Mouse (Mus musculus): ENCODE measurements around the gene Gucd1. TPM values are rescaled to one million over a fixed set of nuclear protein-coding genes. Genes with fewer than 3 reads are reported as not detected.

Gene Gucd1
- total and polyA plus RNA-seq, 2 experiments: 115 to 166 TPM

DNA sequence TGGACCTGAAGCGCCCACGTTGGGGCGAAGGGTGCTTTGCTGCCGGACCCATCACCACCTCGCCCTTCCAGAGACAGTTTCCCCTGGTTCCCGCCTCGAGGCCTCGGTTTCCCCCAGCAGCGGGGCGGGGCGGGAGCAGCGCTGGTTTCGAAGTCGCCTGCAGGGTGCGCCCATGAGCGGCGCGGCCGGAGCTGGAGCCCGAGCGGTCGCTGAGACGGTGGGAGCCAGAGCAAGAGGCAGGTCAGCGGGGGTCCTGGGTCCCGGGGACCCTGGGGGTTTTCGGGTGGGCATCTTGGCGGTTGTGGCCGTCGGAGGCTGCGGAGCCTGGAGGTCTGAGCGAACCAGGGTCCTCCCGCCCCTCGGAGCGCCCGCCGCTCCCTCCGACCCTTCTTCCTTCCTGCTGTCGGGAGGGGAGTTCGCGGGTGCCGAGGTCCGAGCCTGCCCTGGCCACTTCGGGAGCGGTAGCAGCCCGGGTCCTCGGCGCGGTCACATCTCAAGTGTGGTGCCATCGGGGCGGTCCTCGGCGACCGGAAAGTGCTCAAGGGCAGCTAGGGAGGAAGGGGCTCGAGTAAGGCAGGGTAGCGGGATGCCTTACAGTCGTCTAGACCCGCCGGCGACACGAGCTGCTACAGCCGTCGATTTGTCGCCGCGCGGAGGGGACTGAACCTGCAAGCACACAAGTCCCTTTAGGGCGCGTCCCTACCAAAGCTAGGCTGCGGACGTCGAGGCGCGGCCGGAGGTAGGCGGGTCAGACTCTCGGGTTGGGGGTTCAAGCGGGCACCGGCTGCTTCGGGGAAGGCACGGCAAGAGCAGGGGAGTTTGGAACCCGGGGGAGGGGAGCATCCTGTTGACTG lies 200.6 kb downstream of the Gucd1 start:
- peaks cover 5% of the 10 kb centered on the region for H3K27me3 ChIP-seq (ENCODE audit: control insufficient read depth, insufficient read depth, low read length)
- TF ChIP-seq POLR2A (IDR thresholded peaks at IDR 0.05; ENCODE audit: extremely low read depth, insufficient read depth, low read length) (no peak), CTCF (IDR thresholded peaks at IDR 0.05; ENCODE audit: low read depth, low read length) (peak; percentile 72)
- no peaks in the 10 kb centered on the region for H3K36me3 ChIP-seq (ENCODE audit: control insufficient read depth, insufficient read depth, low read length)
- no peaks in the 10 kb centered on the region for H3K4me1 ChIP-seq (ENCODE audit: control insufficient read depth, insufficient read depth, low read length)
- no peak for DNase-seq (ENCODE audit: extremely low read depth, low read depth, low spot score)
- H3K27ac ChIP-seq (replicated peaks; ENCODE audit: insufficient read depth, low read depth, low read length): peak overlapping the region; percentile 33
- H3K9ac ChIP-seq (ENCODE audit: low read depth, low read length): peak overlapping the region; percentile 71
- WGBS: under 1% methylated on average over 79 of the region's 81 CpGs
- H3K79me2 ChIP-seq (ENCODE audit: control insufficient read depth, insufficient read depth, low read length): no peaks in the 10 kb centered on the region; the same call in 1 of the 2 replicates
- peak overlapping the region; percentile 67 for H3K4me3 ChIP-seq (ENCODE audit: insufficient read depth, low read depth, low read length)

DNA sequence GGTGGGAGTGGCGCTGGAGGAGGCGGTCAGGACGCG lies 201.1 kb downstream of the Gucd1 start, which contains the start of gene Adora2a:
Gene Adora2a, plus strand, starts transcription at position 6 of the 36 bp plus-strand sequence.
- peak within 1 kb of the TSS; percentile 33 for H3K27ac ChIP-seq (replicated peaks; ENCODE audit: insufficient read depth, low read depth, low read length)
- no peaks in the 10 kb centered on the region for H3K4me1 ChIP-seq (ENCODE audit: control insufficient read depth, insufficient read depth, low read length)

DNA sequence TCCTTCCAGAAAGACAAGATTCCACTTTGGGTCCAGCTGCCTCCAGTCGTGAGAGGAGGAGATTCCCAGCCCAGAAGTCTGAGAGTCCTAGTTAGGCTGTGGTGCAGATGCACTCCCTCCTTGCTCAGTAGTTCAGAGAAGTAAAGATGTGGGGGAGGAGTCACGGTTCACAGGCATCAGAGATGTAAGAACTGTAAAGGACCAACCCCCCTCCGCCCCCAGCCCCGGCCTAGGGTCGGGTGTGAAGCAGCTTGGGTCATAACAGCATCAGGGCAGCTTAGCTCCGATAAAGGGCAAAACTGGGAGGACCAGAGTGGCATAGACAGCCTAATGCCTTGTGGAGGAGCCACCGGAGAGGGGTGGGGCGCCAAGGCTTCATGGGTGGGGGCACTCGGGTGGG lies 201.3 kb downstream of the Gucd1 start:
- Histone ChIP-seq H3K4me1 (ENCODE audit: control insufficient read depth, insufficient read depth, low read length) (no peaks in the 10 kb centered on the region), H3K36me3 (ENCODE audit: control insufficient read depth, insufficient read depth, low read length) (no peaks in the 10 kb centered on the region), H3K79me2 (ENCODE audit: control insufficient read depth, insufficient read depth, low read length) (no peaks in the 10 kb centered on the region; the same call in 1 of the 2 replicates), H3K9ac (ENCODE audit: low read depth, low read length) (peak overlapping the region; percentile 24; the same call in 1 of the 2 replicates), H3K27ac (replicated peaks; ENCODE audit: insufficient read depth, low read depth, low read length) (no peak overlapping the region), H3K4me3 (ENCODE audit: insufficient read depth, low read depth, low read length) (peak overlapping the region; percentile 67; the same call in 1 of the 2 replicates), H3K27me3 (ENCODE audit: control insufficient read depth, insufficient read depth, low read length) (peaks cover 5% of the 10 kb centered on the region)
- DNase-seq (ENCODE audit: extremely low read depth, low read depth, low spot score): no peak
- TF ChIP-seq POLR2A (IDR thresholded peaks at IDR 0.05; ENCODE audit: extremely low read depth, insufficient read depth, low read length): no peak
- no peak for TF ChIP-seq CTCF (IDR thresholded peaks at IDR 0.05; ENCODE audit: low read depth, low read length)
- whole genome bisulfite sequencing: 17% methylated on average over 8 of the region's 9 CpGs

More for the DNA sequence above, 201.1 kb downstream of the Gucd1 start, which contains the start of gene Adora2a:
- H3K27me3 ChIP-seq (ENCODE audit: control insufficient read depth, insufficient read depth, low read length): peaks cover 5% of the 10 kb centered on the region
- no peaks in the 10 kb centered on the region; the same call in 1 of the 2 replicates for H3K79me2 ChIP-seq (ENCODE audit: control insufficient read depth, insufficient read depth, low read length)
- no peak for DNase-seq (ENCODE audit: extremely low read depth, low read depth, low spot score)
- peak within 1 kb of the TSS; percentile 67 for H3K4me3 ChIP-seq (ENCODE audit: insufficient read depth, low read depth, low read length)
- H3K36me3 ChIP-seq (ENCODE audit: control insufficient read depth, insufficient read depth, low read length): no peaks in the 10 kb centered on the region
- 7% methylated on average over 4 of the region's 4 CpGs for WGBS
- peak within 1 kb of the TSS; percentile 71 for H3K9ac ChIP-seq (ENCODE audit: low read depth, low read length)
- TF ChIP-seq CTCF (IDR thresholded peaks at IDR 0.05; ENCODE audit: low read depth, low read length) (no peak), POLR2A (IDR thresholded peaks at IDR 0.05; ENCODE audit: extremely low read depth, insufficient read depth, low read length) (no peak)

DNA sequence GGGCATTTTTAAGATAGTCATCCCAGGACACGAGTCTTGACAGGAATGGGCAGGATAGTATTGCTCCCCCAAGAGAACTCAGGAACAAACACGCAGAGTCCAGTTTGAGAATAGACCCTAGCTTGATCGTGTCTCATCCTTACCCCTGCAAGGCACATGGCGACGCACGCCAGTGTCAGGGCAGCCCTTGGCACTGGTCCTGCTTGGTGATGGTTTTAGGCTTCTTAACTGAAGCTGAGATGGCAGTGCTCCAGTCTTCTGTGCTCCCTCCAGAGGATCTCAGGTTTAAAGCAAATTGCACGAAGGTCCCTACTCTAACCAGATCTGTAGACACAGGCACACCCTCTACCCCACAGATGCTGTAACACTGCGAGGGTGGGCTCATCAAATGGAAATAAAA lies 202.0 kb downstream of the Gucd1 start:
- H3K4me3 ChIP-seq (ENCODE audit: insufficient read depth, low read depth, low read length): no peak overlapping the region
- WGBS: 78% methylated on average over 8 of the region's 8 CpGs
- no peak for DNase-seq (ENCODE audit: extremely low read depth, low read depth, low spot score)
- H3K36me3 ChIP-seq (ENCODE audit: control insufficient read depth, insufficient read depth, low read length): no peaks in the 10 kb centered on the region; the same call in 1 of the 2 replicates
- H3K4me1 ChIP-seq (ENCODE audit: control insufficient read depth, insufficient read depth, low read length): no peaks in the 10 kb centered on the region
- H3K79me2 ChIP-seq (ENCODE audit: control insufficient read depth, insufficient read depth, low read length): no peaks in the 10 kb centered on the region; the same call in 1 of the 2 replicates
- no peak overlapping the region for H3K27ac ChIP-seq (replicated peaks; ENCODE audit: insufficient read depth, low read depth, low read length)
- no peak overlapping the region for H3K9ac ChIP-seq (ENCODE audit: low read depth, low read length)
- H3K27me3 ChIP-seq (ENCODE audit: control insufficient read depth, insufficient read depth, low read length): peaks cover 5% of the 10 kb centered on the region
- no peak for TF ChIP-seq CTCF (IDR thresholded peaks at IDR 0.05; ENCODE audit: low read depth, low read length)
- no peak for TF ChIP-seq POLR2A (IDR thresholded peaks at IDR 0.05; ENCODE audit: extremely low read depth, insufficient read depth, low read length)

DNA sequence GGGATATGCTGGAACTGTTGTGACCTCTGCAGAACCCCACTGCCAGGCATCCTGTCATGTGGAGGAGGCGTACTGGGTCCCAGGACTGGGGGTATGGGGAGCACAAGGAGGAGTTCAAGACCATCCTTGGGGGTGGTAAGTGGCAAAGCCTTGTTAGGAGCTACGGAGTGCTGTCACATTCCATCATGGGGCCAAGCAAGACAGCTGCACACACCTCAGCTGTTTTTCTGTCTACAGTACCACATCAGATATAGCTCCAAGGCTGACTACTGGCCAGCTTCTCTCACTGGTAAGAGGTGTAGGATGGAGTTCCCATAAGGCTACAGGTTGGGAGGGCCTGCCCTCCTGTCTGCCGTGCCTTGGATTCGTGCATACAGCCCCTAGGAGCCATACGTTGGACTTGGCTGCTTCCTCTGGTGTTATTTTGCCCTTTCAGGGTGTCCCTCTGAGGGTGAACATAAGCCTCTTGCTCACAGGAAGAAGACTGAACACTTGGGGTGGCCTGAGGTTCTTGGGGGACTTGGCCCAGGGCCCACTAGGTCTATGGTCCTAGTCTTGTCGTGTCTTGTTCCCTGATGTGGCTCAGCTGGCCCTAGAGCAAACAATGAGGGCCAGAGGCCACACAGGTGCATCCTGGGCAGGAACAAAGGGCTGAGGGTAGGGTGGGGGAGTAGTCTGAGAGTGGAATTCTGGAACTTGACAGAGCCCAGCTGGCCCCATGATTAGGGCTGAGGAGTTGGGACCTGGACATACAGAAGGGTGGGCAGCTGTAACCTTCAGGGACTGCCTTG lies 203.4 kb downstream of the Gucd1 start:
- H3K27me3 ChIP-seq (ENCODE audit: control insufficient read depth, insufficient read depth, low read length): peaks cover 5% of the 10 kb centered on the region; the same call in 1 of the 2 replicates
- no peak overlapping the region for H3K9ac ChIP-seq (ENCODE audit: low read depth, low read length)
- no peak for DNase-seq (ENCODE audit: extremely low read depth, low read depth, low spot score)
- TF ChIP-seq CTCF (IDR thresholded peaks at IDR 0.05; ENCODE audit: low read depth, low read length) (no peak), POLR2A (IDR thresholded peaks at IDR 0.05; ENCODE audit: extremely low read depth, insufficient read depth, low read length) (no peak)
- no peaks in the 10 kb centered on the region for H3K4me1 ChIP-seq (ENCODE audit: control insufficient read depth, insufficient read depth, low read length)
- no peak overlapping the region for H3K4me3 ChIP-seq (ENCODE audit: insufficient read depth, low read depth, low read length)
- H3K79me2 ChIP-seq (ENCODE audit: control insufficient read depth, insufficient read depth, low read length): no peaks in the 10 kb centered on the region
- WGBS: 56% methylated on average over 6 of the region's 6 CpGs
- no peak overlapping the region for H3K27ac ChIP-seq (replicated peaks; ENCODE audit: insufficient read depth, low read depth, low read length)
- peaks cover 4% of the 10 kb centered on the region; the same call in 1 of the 2 replicates for H3K36me3 ChIP-seq (ENCODE audit: control insufficient read depth, insufficient read depth, low read length)

Measured in liver, adult 2 months (tissue).